Comparison of ENCODE assay signal across 23 mouse cellular contexts in genomic region chr3:55191668-55192067, GRCm38 (mm10). TPM values are rescaled to one million over a fixed set of nuclear protein-coding genes. Genes with fewer than 3 reads are reported as not detected.
DNase-seq lines count a peak whose midpoint lies in the region; ATAC-seq and TF ChIP-seq lines count a peak whose summit lies in the region.
"Had no signal": no experiment of that assay in that cellular context is flagged by ENCODE, and none has a peak within 500 bp of the region (broad histone marks: within the 10 kb centered on the region; RNA-seq: fewer than 3 reads in every experiment).

No protein-coding gene starts in this region.

- DNase-seq in embryonic facial prominence, embryonic 14.5 days (ENCODE audit: low spot score), result peak; percentile 23
- DNase-seq in embryonic facial prominence, embryonic 10.5 days (ENCODE audit: low spot score), result no peak
- peak; percentile 47 for DNase-seq in heart, embryonic 10.5 days (ENCODE audit: low spot score)
- no peak for DNase-seq in heart, adult 18-20 months
- peak; percentile 4 for DNase-seq in skeletal muscle tissue, adult 2 months (ENCODE audit: low read depth, low spot score)
- no peak for DNase-seq in adrenal gland, adult 2 months
- DNase-seq: adrenal gland, adult 8-10 months; adrenal gland, postnatal 14 days; adrenal gland, postnatal 36 days; B cell, adult 2 months; cerebellum, adult 11-12 months; cerebellum, adult 2 months; cerebellum, adult 9-10 months; cerebellum, postnatal 10 days; cerebellum, postnatal 25 days had no signal

- no peaks in the 10 kb centered on the region for H3K9me3 ChIP-seq in embryonic facial prominence, embryonic 14.5 days (ENCODE audit: control insufficient read depth, low read length)
- H3K9me3 ChIP-seq in embryonic facial prominence, embryonic 10.5 days, result no peaks in the 10 kb centered on the region
- no peaks in the 10 kb centered on the region for H3K9me3 ChIP-seq in heart, embryonic 10.5 days
- H3K9me3 ChIP-seq: embryonic facial prominence, embryonic 13.5 days had no signal

- H3K4me1 ChIP-seq in embryonic facial prominence, embryonic 14.5 days (ENCODE audit: control insufficient read depth, insufficient read depth, low read length), result no peaks in the 10 kb centered on the region
- no peaks in the 10 kb centered on the region for H3K4me1 ChIP-seq in embryonic facial prominence, embryonic 10.5 days
- no peaks in the 10 kb centered on the region for H3K4me1 ChIP-seq in heart, embryonic 10.5 days
- H3K4me1 ChIP-seq: embryonic facial prominence, embryonic 13.5 days had no signal

- no peak overlapping the region for H3K4me2 ChIP-seq in embryonic facial prominence, embryonic 14.5 days (ENCODE audit: low read depth, low read length)
- H3K4me2 ChIP-seq: embryonic facial prominence, embryonic 13.5 days had no signal

- no peak overlapping the region for H3K4me3 ChIP-seq in embryonic facial prominence, embryonic 14.5 days (ENCODE audit: low read depth, low read length)
- H3K4me3 ChIP-seq in embryonic facial prominence, embryonic 10.5 days, result no peak overlapping the region
- no peak overlapping the region for H3K4me3 ChIP-seq in heart, embryonic 10.5 days
- no peak overlapping the region for H3K4me3 ChIP-seq in C2C12 (ENCODE audit: insufficient read depth, poor library complexity, severe bottlenecking)
- H3K4me3 ChIP-seq: embryonic facial prominence, embryonic 13.5 days had no signal

- H3K9ac ChIP-seq in embryonic facial prominence, embryonic 14.5 days (ENCODE audit: low read depth, low read length), result no peak overlapping the region
- H3K9ac ChIP-seq: embryonic facial prominence, embryonic 13.5 days had no signal

- WGBS in embryonic facial prominence, embryonic 14.5 days, result 86% methylated on average over 4 of the region's 4 CpGs
- WGBS in embryonic facial prominence, embryonic 10.5 days, result 92% methylated on average over 4 of the region's 4 CpGs
- 80% methylated on average over 4 of the region's 4 CpGs for WGBS in heart, embryonic 10.5 days

- no peak overlapping the region for H3K27ac ChIP-seq in embryonic facial prominence, embryonic 14.5 days (replicated peaks; ENCODE audit: low read depth, low read length)
- no peak overlapping the region for H3K27ac ChIP-seq in embryonic facial prominence, embryonic 10.5 days (replicated peaks)
- H3K27ac ChIP-seq in heart, embryonic 10.5 days, result no peak overlapping the region
- H3K27ac ChIP-seq: embryonic facial prominence, embryonic 13.5 days had no signal

- ATAC-seq in embryonic facial prominence, embryonic 14.5 days (ENCODE audit: low read depth), result no peak
- ATAC-seq: forebrain, embryonic 14.5 days; forebrain, embryonic 16.5 days had no signal

- no peaks in the 10 kb centered on the region for H3K79me2 ChIP-seq in C2C12 (ENCODE audit: control insufficient read depth, insufficient read depth)

- no peaks in the 10 kb centered on the region for H3K36me3 ChIP-seq in embryonic facial prominence, embryonic 14.5 days (ENCODE audit: control insufficient read depth, insufficient read depth, low read length)
- H3K36me3 ChIP-seq in embryonic facial prominence, embryonic 10.5 days (replicated peaks), result no peaks in the 10 kb centered on the region
- no peaks in the 10 kb centered on the region for H3K36me3 ChIP-seq in heart, embryonic 10.5 days
- H3K36me3 ChIP-seq in C2C12 (ENCODE audit: control insufficient read depth, insufficient read depth), result no peaks in the 10 kb centered on the region
- H3K36me3 ChIP-seq: embryonic facial prominence, embryonic 13.5 days had no signal

- no peak overlapping the region for H3ac ChIP-seq in C2C12 (ENCODE audit: control insufficient read depth, insufficient read length, low read depth)

- TF ChIP-seq CTCF in C2C12 (IDR thresholded peaks at IDR 0.05; ENCODE audit: control insufficient read depth, insufficient read depth, insufficient read length), result no peak

- no peaks in the 10 kb centered on the region for H3K27me3 ChIP-seq in embryonic facial prominence, embryonic 14.5 days (replicated peaks; ENCODE audit: control insufficient read depth, insufficient read depth, low read length)
- no peaks in the 10 kb centered on the region for H3K27me3 ChIP-seq in embryonic facial prominence, embryonic 10.5 days (replicated peaks; ENCODE audit: low read depth, poor library complexity, severe bottlenecking)
- no peaks in the 10 kb centered on the region for H3K27me3 ChIP-seq in heart, embryonic 10.5 days (ENCODE audit: insufficient read depth, poor library complexity, severe bottlenecking)
- no peaks in the 10 kb centered on the region for H3K27me3 ChIP-seq in C2C12 (ENCODE audit: control insufficient read depth, insufficient read depth, insufficient read length)
- H3K27me3 ChIP-seq: embryonic facial prominence, embryonic 13.5 days had no signal

- H3K79me3 ChIP-seq in C2C12 (ENCODE audit: low read depth), result no peaks in the 10 kb centered on the region

TF ChIP-seq in C2C12, 6 proteins besides CTCF, POLR2A, EP300 and RAD21:
- TF ChIP-seq CEBPB (IDR thresholded peaks at IDR 0.05; ENCODE audit: low read depth) (no peak), MYOD1 (IDR thresholded peaks at IDR 0.05; ENCODE audit: control insufficient read depth, insufficient read length, low read depth) (peak; percentile 73)

RNA-seq across cellular contexts. Expression of gene Sohlh2, which starts 9.8 kb away (rescaled TPM):
- polyA plus RNA-seq in embryonic facial prominence, embryonic 14.5 days (2014; fragmentation: Nextera tagmentation; extraction: Ambion mirVana), result 0.15 TPM in 1 of 2 replicates, not detected in the other
- not detected in 2 replicates for polyA plus RNA-seq in embryonic facial prominence, embryonic 10.5 days (2016; fragmentation: Nextera tagmentation; extraction: Ambion mirVana)
- polyA plus RNA-seq in heart, embryonic 10.5 days (2016; fragmentation: Nextera tagmentation; extraction: Ambion mirVana), result 0.18 TPM in 1 of 2 replicates, not detected in the other
- total RNA-seq in heart, adult 18-20 months (2021), result not detected
- polyA plus RNA-seq in C2C12 (2012; fragmentation: generic; extraction: Trizol), result 0.02 TPM
- total RNA-seq in adrenal gland, adult 2 months (2021), result not detected
- not detected in 2 replicates for polyA plus RNA-seq in adrenal gland, adult 2 months (2012; rRNA removed)
- total RNA-seq: adrenal gland, adult 8-10 months; adrenal gland, postnatal 14 days; adrenal gland, postnatal 36 days; MEL had no signal
- polyA plus RNA-seq: cerebellum, adult 2 months; cortical plate, adult 2 months; embryonic facial prominence, embryonic 11.5 days; embryonic facial prominence, embryonic 13.5 days; forebrain, embryonic 11.5 days; forebrain, embryonic 14.5 days; forebrain, embryonic 16.5 days had no signal

RNA-seq across cellular contexts. Expression of gene Dclk1, which starts 50.5 kb away (rescaled TPM):
- 73.7 and 75.0 TPM in 2 replicates for polyA plus RNA-seq in embryonic facial prominence, embryonic 14.5 days (2014; fragmentation: Nextera tagmentation; extraction: Ambion mirVana)
- polyA plus RNA-seq in embryonic facial prominence, embryonic 10.5 days (2016; fragmentation: Nextera tagmentation; extraction: Ambion mirVana), result 36.6 and 44.8 TPM in 2 replicates
- 4.8 and 7.9 TPM in 2 replicates for polyA plus RNA-seq in heart, embryonic 10.5 days (2016; fragmentation: Nextera tagmentation; extraction: Ambion mirVana)
- 1 to 10 TPM; 4.3 to 5.8 TPM for total RNA-seq in heart, adult 18-20 months (2021)
- 2.2 TPM for polyA plus RNA-seq in C2C12 (2012; fragmentation: generic; extraction: Trizol)
- 1 to 10 TPM; 2.6 to 6.3 TPM for total RNA-seq in adrenal gland, adult 2 months (2021)
- polyA plus RNA-seq in adrenal gland, adult 2 months (2012; rRNA removed), result 0.26 and 0.52 TPM in 2 replicates
- total RNA-seq: MEL had no signal

RNA-seq across cellular contexts. Expression of gene Ccdc169, which starts 54.5 kb away (rescaled TPM):
- polyA plus RNA-seq in embryonic facial prominence, embryonic 14.5 days (2014; fragmentation: Nextera tagmentation; extraction: Ambion mirVana), result 0.09 and 0.22 TPM in 2 replicates
- not detected in 2 replicates for polyA plus RNA-seq in embryonic facial prominence, embryonic 10.5 days (2016; fragmentation: Nextera tagmentation; extraction: Ambion mirVana)
- polyA plus RNA-seq in heart, embryonic 10.5 days (2016; fragmentation: Nextera tagmentation; extraction: Ambion mirVana), result 0.14 TPM in 1 of 2 replicates, not detected in the other
- total RNA-seq in heart, adult 18-20 months (2021), result under 1 TPM in 1 of 2 experiments, not detected in 1; 0.13 TPM
- polyA plus RNA-seq in C2C12 (2012; fragmentation: generic; extraction: Trizol), result 0.05 TPM
- under 1 TPM in 1 of 2 experiments, not detected in 1; 0.26 TPM for total RNA-seq in adrenal gland, adult 2 months (2021)
- not detected in 2 replicates for polyA plus RNA-seq in adrenal gland, adult 2 months (2012; rRNA removed)
- total RNA-seq: adrenal gland, adult 8-10 months; adrenal gland, postnatal 14 days had no signal
- polyA plus RNA-seq: forebrain, embryonic 14.5 days had no signal

Comparison
In these comparisons a context has a peak if more than half of its experiments do, and no peak if none do; other contexts are left out.
1. DNase-seq: peak in embryonic facial prominence, embryonic 14.5 days (single experiment), heart, embryonic 10.5 days (single experiment) and skeletal muscle tissue, adult 2 months (single experiment); none in embryonic facial prominence, embryonic 10.5 days (single experiment), heart, adult 18-20 months (0 of 2) and adrenal gland, adult 2 months (single experiment).